Mouse (Mus musculus) adrenal gland, postnatal 14 days (tissue): Measurements from ENCODE around the gene Hmgb3. TPM values are rescaled to one million over a fixed set of nuclear protein-coding genes. Genes with fewer than 3 reads are reported as not detected.
A peak's percentile ranks its signal among the peaks of the same experiment; 100 is the strongest.
"Not testable (repeated sequence)": the region's sequence is repeated elsewhere in the genome, so short reads cannot be mapped to it uniquely, and the experiment has no call there.

Source experiments
- DNase-seq: peaks from one replicate; pipeline ENCODE4 v3.0.0; 2021; ENCODE audit warnings: mixed read lengths
- long read RNA-seq, 2 experiments: library from polyadenylated mRNA; stranded (forward); transcript quantifications; one replicate each; pipeline ENCODE4 v2.0.0; 2021
- total RNA-seq: library from RNA; stranded (reverse); gene quantifications from 2 replicates; pipeline ENCODE4 v1.2.3, GENCODE M21; 2021

The Hmgb3 gene
- 151 and 154 TPM in 2 replicates for total RNA-seq
- long read RNA-seq, experiment 1, transcript Hmgb3-201 (5 exons, 1,544 nt), result minor isoform, 6 of 306 reads
- long read RNA-seq, experiment 1, transcript Hmgb3-206 (4 exons, 847 nt), result minor isoform, 8 of 306 reads
- long read RNA-seq, experiment 1, transcript Hmgb3-204 (5 exons, 1,743 nt), result minor isoform, 71 of 306 reads
- long read RNA-seq, experiment 1, transcript Hmgb3-202 (5 exons, 1,571 nt), result major isoform, 181 of 306 reads
- long read RNA-seq, experiment 1, partial matches to known transcripts, result 8 of 306 reads
- long read RNA-seq, experiment 1, other reads (novel, unspliced or antisense), result 26 of 306 reads
- long read RNA-seq, experiment 2, transcript Hmgb3-206 (4 exons, 847 nt), result minor isoform, 6 of 185 reads
- long read RNA-seq, experiment 2, transcript Hmgb3-204 (5 exons, 1,743 nt), result minor isoform, 41 of 185 reads
- long read RNA-seq, experiment 2, transcript Hmgb3-202 (5 exons, 1,571 nt), result major isoform, 111 of 185 reads
- long read RNA-seq, experiment 2, transcript Hmgb3-201 (5 exons, 1,544 nt), result minor isoform, 6 of 185 reads
- long read RNA-seq, experiment 2, partial matches to known transcripts, result 5 of 185 reads
- long read RNA-seq, experiment 2, other reads (novel, unspliced or antisense), result 14 of 185 reads

DNA sequence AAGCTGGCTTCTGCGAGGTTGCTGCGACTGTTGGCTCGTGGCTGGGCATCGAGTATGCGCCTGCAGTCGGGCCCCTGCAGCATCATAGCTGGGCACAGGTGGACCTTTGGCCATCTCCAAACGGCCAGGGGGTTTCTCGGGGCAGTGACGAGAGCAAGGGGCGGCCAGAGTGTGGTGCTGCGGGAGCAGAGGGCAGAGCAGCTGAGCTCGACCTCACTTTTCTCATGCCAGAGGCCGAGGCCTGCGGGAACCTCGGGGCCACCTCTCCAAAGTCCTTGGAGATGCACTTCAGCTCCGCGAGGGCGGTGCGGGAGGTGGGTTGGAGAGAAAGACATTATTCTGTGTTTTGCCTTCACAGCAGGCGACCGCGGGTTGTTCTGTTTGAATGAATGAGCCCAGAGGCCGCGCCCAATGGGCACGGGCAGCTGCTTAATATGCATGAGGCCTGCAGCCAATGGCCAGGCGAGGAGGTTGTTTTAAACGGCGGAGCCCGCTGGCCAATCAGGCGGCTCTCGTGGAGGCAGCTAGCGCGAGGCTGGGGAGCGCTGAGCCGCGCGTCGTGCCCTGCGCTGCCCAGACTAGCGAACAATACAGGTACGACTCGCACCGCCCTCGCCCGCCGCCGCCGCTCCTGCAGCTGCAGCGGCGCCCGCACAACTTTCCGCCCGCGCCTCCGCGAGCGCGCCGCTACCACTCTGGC is at the start of gene Hmgb3:
Gene Hmgb3 (plus strand): TSS at position 504 of the 700 bp plus-strand sequence.
- DNase-seq, result peak; percentile 91

DNA sequence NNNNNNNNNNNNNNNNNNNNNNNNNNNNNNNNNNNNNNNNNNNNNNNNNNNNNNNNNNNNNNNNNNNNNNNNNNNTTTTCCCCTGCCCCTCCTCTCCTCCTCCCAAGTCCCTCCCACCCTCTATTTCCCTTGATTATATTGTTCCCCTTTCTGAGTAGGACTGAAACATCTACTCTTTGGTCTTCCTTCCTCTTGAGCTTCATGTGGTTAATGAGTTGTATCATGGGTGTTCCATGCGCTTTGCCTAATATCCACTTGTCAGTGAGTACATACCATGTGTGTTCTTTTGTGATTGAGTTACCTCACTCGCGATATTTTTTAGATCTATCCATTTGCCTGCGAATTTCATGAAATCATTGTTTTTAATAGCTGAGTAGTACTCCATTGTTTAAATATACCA is 49.1 kb upstream of the Hmgb3 start:
- DNase-seq, result not testable (repeated sequence)

DNA sequence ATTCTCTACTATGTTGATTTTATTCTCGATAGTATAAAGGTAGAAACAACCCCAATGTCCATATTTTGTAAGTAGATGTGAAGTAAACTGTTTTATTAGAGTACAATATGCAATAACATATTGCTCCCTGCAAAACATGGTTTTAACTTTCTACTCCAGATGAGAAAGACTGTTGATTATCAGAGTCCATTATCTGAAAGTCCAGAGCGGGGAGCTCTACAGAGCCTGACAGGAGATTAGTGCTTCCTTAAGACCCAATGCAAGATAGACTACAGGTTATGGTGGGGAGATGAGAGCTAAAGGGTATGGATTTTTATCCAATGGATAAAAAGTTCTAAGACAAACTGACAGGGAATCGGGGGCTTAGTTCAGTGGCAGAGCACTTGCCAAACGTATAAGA is 36.5 kb upstream of the Hmgb3 start:
- DNase-seq, result no peak

DNA sequence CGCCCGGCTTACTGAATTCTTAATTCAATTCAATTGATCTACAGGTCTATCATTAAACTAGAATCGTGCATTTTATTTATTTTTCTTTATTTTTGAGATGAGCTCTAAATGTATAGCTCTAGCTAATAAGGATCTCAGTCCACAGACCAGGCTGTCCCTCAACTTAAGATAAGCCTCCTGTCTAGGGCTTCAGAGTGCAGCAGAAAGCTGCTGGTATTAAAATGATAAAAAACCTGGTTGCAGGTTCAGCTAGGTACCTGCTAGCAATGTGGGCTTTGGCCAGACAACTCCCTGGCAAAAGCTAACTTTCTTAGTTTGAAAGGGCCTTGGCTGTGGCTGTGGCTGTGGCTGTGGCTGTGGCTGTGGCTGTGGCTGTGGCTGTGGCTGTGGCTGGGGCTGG is 32.8 kb upstream of the Hmgb3 start:
- DNase-seq, result no peak

DNA sequence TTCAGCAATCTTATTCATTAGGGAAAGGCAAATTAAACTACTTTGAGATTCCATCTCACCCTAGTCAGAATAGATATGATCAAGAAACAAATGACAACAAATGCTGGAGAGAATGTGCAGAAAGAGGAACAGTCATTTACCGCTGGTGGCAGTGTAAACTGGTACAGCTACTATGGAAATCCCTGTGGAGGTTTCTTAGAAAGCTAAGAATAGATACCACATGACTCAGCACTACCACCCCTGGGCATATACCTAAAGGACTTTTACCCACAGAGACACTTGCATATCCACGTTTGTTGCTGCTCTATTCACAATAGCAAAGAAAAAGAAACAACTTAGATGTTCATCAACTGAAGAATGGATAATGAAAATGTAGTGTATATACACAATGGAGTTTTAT is 31.4 kb upstream of the Hmgb3 start:
- DNase-seq, result no peak

DNA sequence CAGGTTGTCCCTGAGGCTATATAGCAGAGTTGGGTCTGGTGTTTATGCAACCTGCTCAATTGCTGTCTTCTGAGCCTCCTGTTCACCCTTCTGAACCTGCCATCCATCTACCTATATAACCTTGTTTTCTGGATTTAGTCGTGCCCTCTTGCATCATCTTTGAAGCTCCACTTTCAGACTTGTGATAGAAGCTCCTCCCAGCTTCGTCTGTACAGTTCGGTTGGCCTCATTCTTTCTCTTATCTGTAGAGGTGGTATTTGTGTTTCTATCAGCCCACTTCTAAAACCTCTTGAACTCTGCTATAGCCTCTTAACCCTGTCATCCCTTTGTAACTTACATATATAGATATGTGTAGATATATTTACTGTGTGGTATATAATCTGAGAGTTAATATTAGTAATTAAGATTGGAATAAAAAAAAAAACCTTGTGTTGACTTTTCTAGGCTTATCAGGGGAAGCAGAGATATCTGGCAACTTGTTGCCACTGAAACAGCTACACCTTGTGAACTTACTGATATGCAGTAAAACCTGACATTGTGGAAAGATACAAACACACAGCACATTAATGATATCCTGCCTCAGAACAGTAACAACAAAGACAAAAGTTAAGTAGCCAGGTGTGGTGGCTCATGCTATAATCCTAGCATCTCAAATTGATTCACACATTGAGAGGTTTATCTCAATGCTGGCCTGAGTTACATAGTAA is 30.0 kb upstream of the Hmgb3 start:
- DNase-seq, result no peak

DNA sequence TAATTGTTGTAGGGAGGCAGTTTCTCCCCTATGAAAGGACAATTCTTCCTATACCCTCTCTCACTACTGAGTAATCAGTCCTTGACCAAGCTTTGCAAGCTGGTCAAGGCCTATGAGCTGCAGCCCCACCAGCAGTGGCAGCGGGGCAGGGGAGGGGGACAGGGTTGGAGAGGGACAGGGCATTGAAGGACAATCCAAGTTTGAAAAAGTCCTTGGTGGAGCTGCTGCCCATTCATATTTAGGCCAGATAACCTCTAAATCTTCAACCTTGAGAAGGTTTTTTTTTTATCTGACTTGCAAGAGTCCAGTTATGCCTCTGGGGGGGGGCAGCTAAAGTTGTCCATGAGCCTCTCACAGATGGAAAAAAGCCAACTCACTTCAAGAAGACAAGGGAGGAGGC is 28.3 kb upstream of the Hmgb3 start:
- peak; percentile 66 for DNase-seq

DNA sequence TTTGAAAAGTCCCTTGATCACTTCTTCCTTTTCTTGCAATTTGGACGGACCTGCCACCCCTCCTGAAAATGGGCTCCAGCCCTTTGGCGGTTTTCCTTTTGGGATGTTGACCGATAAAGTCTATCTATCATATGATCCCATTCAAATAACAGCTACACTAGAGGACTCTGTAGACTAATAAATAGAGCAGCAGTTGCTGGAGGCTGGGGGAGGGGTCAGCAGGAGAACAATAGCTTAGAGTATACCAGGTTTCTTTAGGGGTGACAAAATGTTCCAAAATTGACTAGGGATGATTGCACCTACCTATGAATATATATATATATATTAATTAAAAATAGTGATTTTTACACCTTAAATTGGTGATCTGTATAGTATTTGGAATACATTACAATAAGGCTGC is 27.6 kb upstream of the Hmgb3 start:
- no peak for DNase-seq

DNA sequence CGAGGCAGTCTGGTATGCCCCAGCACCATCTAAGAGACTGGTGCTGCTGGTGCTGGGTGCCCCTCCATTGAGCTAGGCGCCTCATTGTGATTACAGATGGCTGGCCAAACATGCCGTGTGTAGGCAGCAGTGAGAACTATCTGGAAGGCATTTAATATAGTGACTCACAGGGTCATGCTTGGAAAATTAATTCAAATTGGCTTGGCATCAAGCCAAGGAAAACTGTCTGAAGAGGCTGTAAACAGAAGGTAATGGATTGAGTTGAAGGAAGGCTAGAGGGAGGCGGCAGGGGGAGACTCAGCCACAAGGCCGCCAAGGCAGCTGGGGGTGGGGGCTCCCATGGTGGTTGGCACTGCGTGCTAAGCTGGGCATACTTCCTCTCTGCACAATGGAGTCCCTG is 27.1 kb upstream of the Hmgb3 start:
- DNase-seq, result peak; percentile 43

DNA sequence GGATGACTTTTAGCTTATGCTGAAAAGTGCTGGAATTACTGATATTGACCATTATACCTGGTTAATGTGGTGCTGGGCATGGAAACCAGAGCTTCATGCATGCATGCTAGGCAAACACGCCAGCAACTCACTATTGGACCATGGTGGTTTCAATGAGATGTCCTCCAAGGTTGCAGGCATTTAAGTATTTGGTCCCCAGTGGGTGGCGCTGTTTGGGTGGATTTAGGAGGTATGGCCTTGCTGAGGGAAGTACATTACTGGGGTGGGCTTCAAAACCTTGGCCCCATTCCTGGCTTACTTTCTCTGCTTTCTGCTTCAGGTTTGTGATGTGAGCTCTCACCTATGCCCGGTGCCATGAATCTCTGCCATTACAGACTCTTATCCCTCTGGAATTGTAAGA is 23.1 kb upstream of the Hmgb3 start:
- peak; percentile 11 for DNase-seq

DNA sequence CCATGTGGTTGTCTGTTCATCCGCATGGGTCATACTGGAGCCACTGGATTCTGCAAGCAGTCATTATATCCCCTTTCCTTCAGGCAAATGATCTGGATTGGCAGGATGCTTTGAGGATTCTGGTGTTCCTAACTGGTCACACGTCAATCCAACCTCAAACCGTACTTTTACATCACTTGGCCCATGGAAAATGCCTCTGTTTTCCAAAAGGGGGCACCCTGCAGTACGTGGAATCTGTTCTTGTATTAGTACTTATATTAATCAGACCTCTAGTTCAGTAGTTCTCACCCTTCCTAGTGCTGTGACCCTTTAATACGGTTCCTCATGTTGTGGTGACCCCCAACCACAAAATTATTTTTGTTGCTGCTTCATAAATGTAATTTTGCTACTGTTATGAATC is 21.6 kb upstream of the Hmgb3 start:
- no peak for DNase-seq

DNA sequence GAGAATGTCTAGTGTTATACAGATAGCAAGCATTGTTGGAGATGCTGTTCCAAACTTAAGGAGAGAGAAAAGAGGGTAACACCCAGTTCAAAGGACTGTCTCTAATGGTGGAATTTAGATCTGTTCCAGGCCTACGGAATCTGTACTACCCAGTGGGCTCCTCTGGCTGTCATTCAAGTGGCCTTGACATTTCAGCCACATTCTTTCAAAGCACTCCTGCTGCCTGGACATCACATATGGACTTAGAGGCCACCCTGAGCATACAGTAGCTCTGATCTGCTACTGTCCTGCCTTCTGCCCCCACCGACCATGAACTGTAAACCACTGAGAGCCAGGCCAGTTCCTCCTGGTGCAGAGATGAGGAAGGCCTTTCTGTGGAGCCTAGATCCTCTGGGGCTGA is 17.9 kb upstream of the Hmgb3 start:
- peak; percentile 39 for DNase-seq

DNA sequence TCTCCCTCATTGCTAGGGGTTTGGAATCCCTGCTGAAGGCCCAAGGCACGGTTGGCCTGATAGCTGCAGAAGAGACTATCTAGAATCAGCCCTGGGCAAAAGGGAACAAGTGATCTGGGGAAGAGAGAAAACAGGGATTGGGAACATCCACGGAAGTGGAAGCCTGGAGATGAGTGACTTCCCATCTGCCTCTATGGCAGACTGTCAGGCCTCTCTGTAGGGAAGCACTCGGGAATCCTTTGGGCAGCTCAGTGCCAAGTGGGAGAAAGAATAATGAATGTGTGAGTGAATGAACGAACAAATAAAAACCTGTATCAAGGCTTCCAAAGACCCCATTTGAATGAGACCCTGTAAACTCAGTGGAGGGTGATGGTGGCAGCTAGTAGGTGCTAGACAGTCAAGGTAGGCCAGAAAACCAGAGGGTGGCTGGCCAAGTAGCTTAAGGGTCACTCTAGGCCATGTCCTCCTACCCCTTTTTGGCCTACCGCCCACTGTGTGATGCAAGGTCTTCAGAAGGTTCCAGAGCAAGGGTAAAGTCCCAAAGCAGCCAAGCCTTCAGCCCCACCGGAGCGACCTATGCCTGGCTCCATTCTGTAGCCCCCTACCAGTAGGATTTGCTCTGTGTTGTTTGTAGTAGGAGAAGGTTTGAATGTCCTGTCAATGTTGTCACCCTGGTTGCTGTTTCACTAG is 14.8 kb upstream of the Hmgb3 start:
- peak; percentile 73 for DNase-seq

DNA sequence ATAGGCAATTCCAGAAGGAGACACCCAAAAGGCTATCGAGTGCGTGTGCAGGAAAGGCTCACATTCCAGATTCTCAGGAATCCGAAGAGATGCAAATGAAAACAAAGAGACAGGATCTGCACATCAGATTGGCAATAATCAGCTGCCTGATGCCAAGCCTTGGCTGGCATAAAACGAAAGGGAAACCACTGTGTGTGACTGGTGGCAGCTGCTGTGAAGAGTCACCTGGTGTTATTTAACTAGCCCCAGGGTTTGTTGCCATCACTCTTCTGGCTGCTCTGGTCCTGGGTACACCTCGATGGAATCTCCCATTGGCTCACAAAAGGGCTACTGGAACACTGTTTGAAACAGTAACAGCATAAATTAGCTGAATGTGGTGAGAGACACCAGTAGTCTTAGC is 11.0 kb upstream of the Hmgb3 start:
- peak; percentile 13 for DNase-seq

DNA sequence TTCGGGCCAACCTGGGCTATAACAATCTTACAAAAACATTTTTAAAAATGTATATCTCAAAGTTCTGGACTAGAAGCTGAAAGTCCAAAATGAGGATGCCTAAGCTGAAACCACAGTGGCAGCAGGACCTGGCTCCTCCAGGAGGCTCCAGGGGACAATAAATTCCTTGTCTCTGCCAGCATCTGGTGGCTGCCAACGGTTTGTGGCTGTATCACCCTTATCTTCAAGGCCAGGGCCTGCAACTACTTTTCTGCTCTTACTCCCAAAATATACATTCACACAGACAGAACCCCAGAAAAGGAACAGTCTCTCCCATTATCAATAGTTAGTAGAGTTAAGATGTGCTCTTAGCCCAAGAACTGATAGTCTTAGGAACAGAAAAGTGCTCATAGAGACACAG is 10.6 kb upstream of the Hmgb3 start:
- DNase-seq, result peak; percentile 21

DNA sequence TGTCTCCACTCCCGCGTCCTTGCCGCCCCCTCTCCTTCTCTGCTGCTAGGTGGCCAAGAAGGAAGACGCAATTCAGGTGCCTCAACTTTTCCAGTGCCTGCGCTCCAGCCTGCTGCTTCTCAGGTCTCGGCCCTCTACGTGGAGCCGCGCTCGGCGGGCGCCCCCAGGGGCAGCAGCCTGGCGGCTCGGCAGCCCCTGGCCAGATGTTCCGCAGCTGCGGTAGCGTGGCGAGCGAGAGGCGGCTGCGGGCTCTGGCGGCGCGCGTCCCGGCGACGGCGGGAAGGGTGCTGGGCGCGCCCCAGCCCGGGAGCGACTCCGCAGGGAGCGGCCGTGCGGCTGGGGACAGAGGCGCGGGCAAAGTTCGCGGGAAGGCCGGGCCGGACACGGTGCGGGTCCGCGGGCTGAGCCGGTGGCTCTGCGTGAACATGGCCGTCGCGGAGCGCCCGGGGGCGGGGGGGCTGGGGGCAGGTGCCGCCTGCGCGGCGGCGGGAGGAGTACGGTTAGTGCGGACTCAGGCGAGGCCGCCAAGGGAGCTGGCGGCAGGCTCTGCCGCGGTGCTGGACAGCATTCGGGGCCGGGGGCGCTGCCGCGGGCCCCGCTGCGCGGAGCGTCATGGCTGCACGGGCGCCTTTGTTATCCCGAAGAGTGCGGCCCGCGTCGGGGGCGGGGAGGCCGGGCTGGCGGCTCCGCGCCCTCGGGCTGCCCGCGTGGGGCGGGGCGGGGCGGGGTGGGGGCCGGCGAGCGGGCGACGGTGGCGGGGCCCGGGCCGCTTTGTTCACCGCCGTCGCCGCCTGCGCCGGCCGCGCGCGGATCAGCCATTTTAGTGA is 610 bp downstream of the Hmgb3 start:
- DNase-seq, result peak; percentile 52

DNA sequence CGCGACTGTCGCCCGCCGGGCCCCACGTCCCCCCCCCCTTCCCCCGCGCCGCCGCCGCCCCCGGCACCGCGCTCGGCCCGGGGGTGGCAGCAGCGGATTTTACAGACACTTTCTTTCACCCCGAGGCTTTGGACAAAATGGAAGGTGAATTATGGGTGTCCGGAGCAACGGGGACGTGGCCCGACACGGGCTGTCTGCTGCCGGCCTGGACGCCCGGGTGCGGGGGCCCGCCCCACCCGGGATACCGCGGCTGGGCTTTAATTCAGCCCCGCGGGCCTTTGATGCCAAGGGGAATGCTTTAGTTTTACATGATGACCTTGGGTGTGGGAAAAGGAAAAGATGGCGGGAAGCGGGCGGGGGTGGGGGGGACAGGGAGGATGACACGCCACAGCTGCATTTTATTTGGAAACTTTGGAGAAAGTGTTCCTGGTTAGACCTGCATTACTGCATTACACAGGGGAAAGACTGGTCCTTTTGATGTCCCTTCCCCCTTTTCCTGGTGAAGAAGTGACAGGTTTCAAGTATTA is 1.3 kb downstream of the Hmgb3 start:
- peak; percentile 19 for DNase-seq

DNA sequence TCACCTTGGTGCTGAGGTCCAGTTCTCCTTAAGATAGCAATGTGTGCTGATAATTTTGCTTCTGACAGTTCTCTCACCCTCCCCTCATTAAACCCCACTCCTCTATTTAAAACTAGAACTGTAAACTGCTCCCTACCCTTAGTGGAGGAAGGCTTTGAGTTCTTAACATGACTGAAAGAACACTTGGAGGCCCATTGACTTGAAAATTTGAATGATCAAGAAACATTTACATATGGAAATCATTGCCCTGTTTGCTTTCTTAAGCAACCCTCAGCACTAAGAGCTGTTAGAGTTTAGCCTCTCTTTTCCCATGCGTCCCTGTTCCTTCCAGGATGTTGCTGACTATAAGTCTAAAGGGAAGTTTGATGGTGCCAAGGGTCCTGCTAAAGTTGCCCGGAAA is 3.6 kb downstream of the Hmgb3 start:
- no peak for DNase-seq

DNA sequence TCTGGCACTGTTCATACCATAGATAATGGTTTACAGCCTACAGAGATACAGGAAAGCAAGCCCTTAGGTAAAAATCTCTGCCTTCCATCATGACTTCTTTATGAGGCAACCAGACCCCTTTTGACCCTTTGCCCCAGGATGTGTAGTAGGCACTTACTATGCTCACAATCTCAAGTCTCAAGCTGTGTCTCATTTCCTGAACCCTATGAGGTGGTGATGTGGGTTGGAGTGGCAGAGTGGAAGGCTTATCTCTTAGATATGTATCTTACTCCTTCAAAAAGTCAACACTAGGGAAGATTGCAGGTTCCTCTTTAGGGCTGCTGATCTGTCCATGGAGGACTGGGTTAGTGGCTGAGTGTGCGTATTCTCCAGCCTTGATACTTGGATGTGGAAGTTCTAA is 5.1 kb downstream of the Hmgb3 start:
- no peak for DNase-seq

DNA sequence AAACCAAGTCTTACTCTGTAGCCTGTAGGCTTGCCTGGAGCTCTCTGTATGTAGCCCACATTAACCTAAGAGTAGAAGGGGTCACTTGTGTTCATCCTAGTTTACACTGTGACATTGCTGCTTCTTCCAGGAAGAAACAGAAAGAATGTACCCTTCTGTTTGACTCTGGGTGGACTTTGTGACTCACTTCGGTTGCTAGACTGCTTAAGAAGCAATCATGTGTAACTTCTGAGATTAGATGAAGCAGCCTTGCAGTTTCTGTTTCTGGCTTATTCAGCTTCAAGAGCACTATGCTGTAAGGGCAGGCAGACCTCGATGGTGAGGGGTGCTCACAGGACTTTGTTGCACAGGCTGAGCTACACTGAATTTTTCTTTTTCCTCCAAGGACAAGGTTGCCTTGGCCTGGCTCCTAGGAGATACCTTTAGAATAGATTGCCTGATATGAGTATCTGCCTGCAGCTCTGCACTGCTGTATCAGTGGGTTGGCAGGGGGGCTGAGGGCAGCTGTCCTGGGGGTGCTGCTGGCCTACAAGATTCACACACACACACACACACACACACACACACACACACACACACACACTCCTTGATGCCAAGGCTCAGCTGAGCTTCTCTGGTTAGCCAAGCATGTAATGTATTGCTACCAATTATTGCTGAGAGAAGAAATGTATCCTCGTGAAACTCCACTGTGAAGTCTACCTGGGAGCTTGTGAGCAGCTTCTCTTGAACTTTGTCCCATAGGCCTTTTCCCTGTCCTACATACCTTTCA is 17.6 kb downstream of the Hmgb3 start:
- no peak for DNase-seq
